Comparison of ENCODE assay signal across 15 mouse cellular contexts in genomic region chr5:104470981-104471391, GRCm38 (mm10). TPM values are rescaled to one million over a fixed set of nuclear protein-coding genes. Genes with fewer than 3 reads are reported as not detected.
DNase-seq lines count a peak whose midpoint lies in the region; ATAC-seq and TF ChIP-seq lines count a peak whose summit lies in the region.
"Had no signal": no experiment of that assay in that cellular context is flagged by ENCODE, and none has a peak within 500 bp of the region (broad histone marks: within the 10 kb centered on the region; RNA-seq: fewer than 3 reads in every experiment).

No protein-coding gene starts in this region.

- peaks cover 57% of the 10 kb centered on the region for H3K36me3 ChIP-seq in embryonic facial prominence, embryonic 14.5 days (ENCODE audit: control insufficient read depth, insufficient read depth, low read length)
- peaks cover 70% of the 10 kb centered on the region for H3K36me3 ChIP-seq in embryonic facial prominence, embryonic 10.5 days (replicated peaks)
- H3K36me3 ChIP-seq in limb, embryonic 14.5 days (ENCODE audit: control insufficient read depth, insufficient read depth, low read length): peaks cover 51% of the 10 kb centered on the region
- H3K36me3 ChIP-seq in limb, embryonic 10.5 days: peaks cover 71% of the 10 kb centered on the region

- no peak overlapping the region for H3K4me3 ChIP-seq in embryonic facial prominence, embryonic 14.5 days (ENCODE audit: low read depth, low read length)
- no peak overlapping the region for H3K4me3 ChIP-seq in embryonic facial prominence, embryonic 10.5 days
- no peak overlapping the region for H3K4me3 ChIP-seq in limb, embryonic 14.5 days (replicated peaks; ENCODE audit: low read length)
- H3K4me3 ChIP-seq in limb, embryonic 10.5 days: no peak overlapping the region
- H3K4me3 ChIP-seq: hindbrain, embryonic 12.5 days; left cerebral cortex, adult 2 months had no signal

- no peak overlapping the region for H3K27ac ChIP-seq in embryonic facial prominence, embryonic 14.5 days (replicated peaks; ENCODE audit: low read depth, low read length)
- H3K27ac ChIP-seq in embryonic facial prominence, embryonic 10.5 days (replicated peaks): no peak overlapping the region
- H3K27ac ChIP-seq in limb, embryonic 14.5 days (replicated peaks; ENCODE audit: low read depth, low read length): no peak overlapping the region
- H3K27ac ChIP-seq in limb, embryonic 10.5 days: no peak overlapping the region
- H3K27ac ChIP-seq: hindbrain, embryonic 12.5 days; left cerebral cortex, adult 2 months had no signal

- 87% methylated on average over 5 of the region's 5 CpGs for WGBS in embryonic facial prominence, embryonic 14.5 days
- 94% methylated on average over 5 of the region's 5 CpGs for WGBS in embryonic facial prominence, embryonic 10.5 days
- WGBS in limb, embryonic 14.5 days: 90% methylated on average over 5 of the region's 5 CpGs
- WGBS in limb, embryonic 10.5 days: 96% methylated on average over 5 of the region's 5 CpGs

- peak; percentile 29 for DNase-seq in embryonic facial prominence, embryonic 14.5 days (ENCODE audit: low spot score)
- no peak for DNase-seq in embryonic facial prominence, embryonic 10.5 days (ENCODE audit: low spot score)
- DNase-seq in limb, embryonic 14.5 days (ENCODE audit: low spot score): peak; percentile 7
- no peak for DNase-seq in limb, embryonic 10.5 days (ENCODE audit: low spot score)
- peak; percentile 57 for DNase-seq in kidney, adult 18-20 months
- peak; percentile 63 to 73 for DNase-seq in kidney, postnatal 25 days
- DNase-seq: embryo, embryonic 11 days; gastrocnemius, postnatal 14 days; liver; thymus, postnatal 4 days had no signal

- 0 out of 2 replicates have a peak, but pooled peaks have one; percentile 12 for ATAC-seq in embryonic facial prominence, embryonic 14.5 days (ENCODE audit: low read depth)
- ATAC-seq in limb, embryonic 14.5 days (ENCODE audit: low FRiP score, low read depth): no peak
- no peak for ATAC-seq in megakaryocyte-erythroid progenitor cell, adult 5-6 weeks (replicated peaks; ENCODE audit: low FRiP score, low TSS enrichment, poor library complexity, severe bottlenecking)
- ATAC-seq: lung, postnatal 0 days had no signal

- H3K9ac ChIP-seq in embryonic facial prominence, embryonic 14.5 days (ENCODE audit: low read depth, low read length): no peak overlapping the region
- no peak overlapping the region for H3K9ac ChIP-seq in limb, embryonic 14.5 days (ENCODE audit: low read depth, low read length, severe bottlenecking)
- H3K9ac ChIP-seq: hindbrain, embryonic 12.5 days had no signal

- no peaks in the 10 kb centered on the region for H3K9me3 ChIP-seq in embryonic facial prominence, embryonic 14.5 days (ENCODE audit: control insufficient read depth, low read length)
- H3K9me3 ChIP-seq in embryonic facial prominence, embryonic 10.5 days: no peaks in the 10 kb centered on the region
- H3K9me3 ChIP-seq in limb, embryonic 14.5 days (ENCODE audit: control insufficient read depth, low read length): no peaks in the 10 kb centered on the region
- no peaks in the 10 kb centered on the region for H3K9me3 ChIP-seq in limb, embryonic 10.5 days (replicated peaks)
- H3K9me3 ChIP-seq: hindbrain, embryonic 12.5 days had no signal

- no peak for TF ChIP-seq POLR2A in limb, embryonic 14.5 days (IDR thresholded peaks at IDR 0.05; ENCODE audit: borderline replicate concordance, extremely low read depth, insufficient read depth, insufficient read length)

- no peak overlapping the region for H3K4me2 ChIP-seq in embryonic facial prominence, embryonic 14.5 days (ENCODE audit: low read depth, low read length)
- no peak overlapping the region for H3K4me2 ChIP-seq in limb, embryonic 14.5 days (replicated peaks; ENCODE audit: low read depth, low read length, severe bottlenecking)
- H3K4me2 ChIP-seq: hindbrain, embryonic 12.5 days; midbrain, embryonic 11.5 days had no signal

- H3K4me1 ChIP-seq in embryonic facial prominence, embryonic 14.5 days (ENCODE audit: control insufficient read depth, insufficient read depth, low read length): no peaks in the 10 kb centered on the region
- H3K4me1 ChIP-seq in embryonic facial prominence, embryonic 10.5 days: no peaks in the 10 kb centered on the region
- H3K4me1 ChIP-seq in limb, embryonic 14.5 days (ENCODE audit: control insufficient read depth, insufficient read depth, low read length): no peaks in the 10 kb centered on the region
- H3K4me1 ChIP-seq in limb, embryonic 10.5 days: no peaks in the 10 kb centered on the region
- H3K4me1 ChIP-seq: hindbrain, embryonic 12.5 days had no signal

- no peaks in the 10 kb centered on the region for H3K27me3 ChIP-seq in embryonic facial prominence, embryonic 14.5 days (replicated peaks; ENCODE audit: control insufficient read depth, insufficient read depth, low read length)
- H3K27me3 ChIP-seq in embryonic facial prominence, embryonic 10.5 days (replicated peaks; ENCODE audit: low read depth, poor library complexity, severe bottlenecking): no peaks in the 10 kb centered on the region
- no peaks in the 10 kb centered on the region for H3K27me3 ChIP-seq in limb, embryonic 14.5 days (ENCODE audit: control insufficient read depth, insufficient read depth, low read length)
- H3K27me3 ChIP-seq in limb, embryonic 10.5 days (ENCODE audit: low read depth, poor library complexity, severe bottlenecking): no peaks in the 10 kb centered on the region
- H3K27me3 ChIP-seq: hindbrain, embryonic 12.5 days had no signal

RNA-seq across cellular contexts. Expression of gene Pkd2, which starts 11.7 kb away (rescaled TPM):
- 25.9 and 27.6 TPM in 2 replicates for polyA plus RNA-seq in embryonic facial prominence, embryonic 14.5 days (2014; fragmentation: Nextera tagmentation; extraction: Ambion mirVana)
- polyA plus RNA-seq in embryonic facial prominence, embryonic 10.5 days (2016; fragmentation: Nextera tagmentation; extraction: Ambion mirVana): 10.3 and 10.5 TPM in 2 replicates
- polyA plus RNA-seq in limb, embryonic 14.5 days (2012; rRNA removed): 84.4 and 86.0 TPM in 2 replicates
- 32.6 and 38.2 TPM in 2 replicates for polyA plus RNA-seq in limb, embryonic 14.5 days (2014; fragmentation: Nextera tagmentation; extraction: Ambion mirVana)
- polyA plus RNA-seq in limb, embryonic 10.5 days (2016; fragmentation: Nextera tagmentation; extraction: Ambion mirVana): 12.3 and 16.3 TPM in 2 replicates
- 2.6 and 5.4 TPM in 2 replicates for total RNA-seq in megakaryocyte-erythroid progenitor cell, adult 5-6 weeks (2014; fragmentation: Nextera tagmentation)
- total RNA-seq in megakaryocyte-erythroid progenitor cell, adult 5-6 weeks (2017): 2.4 and 2.6 TPM in 2 replicates

RNA-seq across cellular contexts. Expression of gene Spp1, which starts 36.1 kb away (rescaled TPM):
- 310 and 610 TPM in 2 replicates for polyA plus RNA-seq in embryonic facial prominence, embryonic 14.5 days (2014; fragmentation: Nextera tagmentation; extraction: Ambion mirVana)
- 6.0 and 6.5 TPM in 2 replicates for polyA plus RNA-seq in embryonic facial prominence, embryonic 10.5 days (2016; fragmentation: Nextera tagmentation; extraction: Ambion mirVana)
- 78.3 and 102 TPM in 2 replicates for polyA plus RNA-seq in limb, embryonic 14.5 days (2012; rRNA removed)
- polyA plus RNA-seq in limb, embryonic 14.5 days (2014; fragmentation: Nextera tagmentation; extraction: Ambion mirVana): 132 and 195 TPM in 2 replicates
- polyA plus RNA-seq in limb, embryonic 10.5 days (2016; fragmentation: Nextera tagmentation; extraction: Ambion mirVana): 2.0 and 6.4 TPM in 2 replicates
- total RNA-seq in megakaryocyte-erythroid progenitor cell, adult 5-6 weeks (2014; fragmentation: Nextera tagmentation): not detected in 2 replicates
- total RNA-seq in megakaryocyte-erythroid progenitor cell, adult 5-6 weeks (2017): 0.76 TPM in 1 of 2 replicates, not detected in the other

RNA-seq across cellular contexts. Expression of gene BC005561, which starts 37.2 kb away (rescaled TPM):
- polyA plus RNA-seq in embryonic facial prominence, embryonic 14.5 days (2014; fragmentation: Nextera tagmentation; extraction: Ambion mirVana): 10.4 and 11.5 TPM in 2 replicates
- 12.9 and 13.3 TPM in 2 replicates for polyA plus RNA-seq in embryonic facial prominence, embryonic 10.5 days (2016; fragmentation: Nextera tagmentation; extraction: Ambion mirVana)
- polyA plus RNA-seq in limb, embryonic 14.5 days (2012; rRNA removed): 2.7 and 3.6 TPM in 2 replicates
- polyA plus RNA-seq in limb, embryonic 14.5 days (2014; fragmentation: Nextera tagmentation; extraction: Ambion mirVana): 11.6 and 13.7 TPM in 2 replicates
- 12.1 and 14.6 TPM in 2 replicates for polyA plus RNA-seq in limb, embryonic 10.5 days (2016; fragmentation: Nextera tagmentation; extraction: Ambion mirVana)
- 17.4 and 17.6 TPM in 2 replicates for total RNA-seq in megakaryocyte-erythroid progenitor cell, adult 5-6 weeks (2014; fragmentation: Nextera tagmentation)
- 9.7 and 21.9 TPM in 2 replicates for total RNA-seq in megakaryocyte-erythroid progenitor cell, adult 5-6 weeks (2017)

Comparison
In these comparisons a context has a peak if more than half of its experiments do, and no peak if none do; other contexts are left out.
1. DNase-seq: peak in embryonic facial prominence, embryonic 14.5 days (single experiment), limb, embryonic 14.5 days (single experiment), kidney, adult 18-20 months (single experiment) and kidney, postnatal 25 days (2 of 2); none in embryonic facial prominence, embryonic 10.5 days (single experiment) and limb, embryonic 10.5 days (single experiment).
2. RNA of gene Spp1, which starts 36.1 kb away (polyA plus RNA-seq): 310 to 610 TPM in embryonic facial prominence, embryonic 14.5 days and 78.3 to 195 TPM in limb, embryonic 14.5 days; 2.0 to 6.4 TPM in limb, embryonic 10.5 days and 6.0 to 6.5 TPM in embryonic facial prominence, embryonic 10.5 days; every median in the first group is over 10 times any median in the second.